Mouse (Mus musculus): ENCODE measurements around the gene Cask. TPM values are rescaled to one million over a fixed set of nuclear protein-coding genes. Genes with fewer than 3 reads are reported as not detected.

The Cask gene
- total and polyA plus RNA-seq, 3 experiments, result 9.4 to 13.3 TPM; not detected in 1

DNA sequence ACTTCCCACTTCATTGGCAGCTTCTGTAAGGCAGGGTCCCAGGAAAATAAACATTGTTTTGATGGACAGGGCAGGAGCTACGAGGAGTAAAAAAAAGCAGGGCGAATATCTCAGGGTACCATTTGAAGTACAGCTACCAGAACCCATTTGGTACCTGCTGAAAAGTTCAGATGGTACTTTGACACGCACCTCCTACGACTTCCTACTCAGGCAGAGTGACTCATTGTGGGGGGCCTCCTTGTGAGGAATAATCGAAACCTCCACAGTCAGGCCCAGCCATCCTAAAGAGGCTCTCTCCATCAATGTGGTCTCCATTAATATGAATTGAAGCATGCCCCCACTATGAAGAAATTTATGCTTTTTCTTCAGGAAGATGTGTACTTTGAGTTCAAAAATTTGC lies 228.5 kb downstream of the Cask start:
- H3K4me3 ChIP-seq (ENCODE audit: control insufficient read depth in 1 of 2, insufficient read depth in 1 of 2, low read depth in 2 of 2, low read length in 2 of 2), result no peak overlapping the region
- TF ChIP-seq SIN3A (IDR thresholded peaks at IDR 0.05; ENCODE audit: low read length) (no peak), TCF12 (IDR thresholded peaks at IDR 0.05; ENCODE audit: low read depth, low read length) (no peak)
- peaks cover 0 to 24% of the 10 kb centered on the region in 2 experiments; a peak in 2 of 4 replicates for H3K36me3 ChIP-seq (ENCODE audit: control insufficient read depth in 1 of 2, insufficient read depth in 2 of 2, low read length in 2 of 2)
- H3K27ac ChIP-seq (ENCODE audit: control insufficient read depth, low read depth, low read length), result no peak overlapping the region; the same call in 1 of the 2 replicates
- H3K9ac ChIP-seq (ENCODE audit: control insufficient read depth, low read depth, low read length, poor library complexity, severe bottlenecking), result no peak overlapping the region
- H3K27me3 ChIP-seq (ENCODE audit: control insufficient read depth in 1 of 2, insufficient read depth in 2 of 2, low read length in 2 of 2), result no peaks in the 10 kb centered on the region
- no peaks in the 10 kb centered on the region for H3K79me2 ChIP-seq (ENCODE audit: control insufficient read depth, insufficient read depth, low read length, poor library complexity)
- no peak for DNase-seq (ENCODE audit: low read depth, low spot score)
- H3K9me3 ChIP-seq (replicated peaks; ENCODE audit: insufficient read depth, low read length), result no peaks in the 10 kb centered on the region
- H3K4me1 ChIP-seq (ENCODE audit: control insufficient read depth in 1 of 2, insufficient read depth in 2 of 2, low read length in 2 of 2), result peaks cover 12 to 22% of the 10 kb centered on the region in 2 experiments

DNA sequence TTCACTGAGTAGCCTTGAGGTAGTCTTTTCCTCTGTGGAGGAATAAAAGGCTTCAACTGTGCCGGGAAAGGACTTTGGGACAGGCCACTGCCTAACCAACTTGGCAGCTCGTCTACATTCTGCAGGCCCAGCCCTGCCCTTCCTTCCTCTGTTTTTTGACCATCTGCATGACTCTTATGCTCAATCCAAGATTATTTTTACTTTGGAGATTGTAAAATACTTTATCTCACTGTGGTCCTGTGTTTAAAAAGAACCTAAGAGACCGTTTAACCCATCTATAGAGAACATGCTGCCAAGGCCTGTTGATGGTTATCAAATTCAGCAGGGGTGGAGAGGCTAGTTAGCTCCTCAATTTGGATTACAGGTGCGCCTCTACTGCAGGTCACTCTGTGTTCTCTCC lies 229.7 kb downstream of the Cask start:
- no peaks in the 10 kb centered on the region for H3K9me3 ChIP-seq (replicated peaks; ENCODE audit: insufficient read depth, low read length)
- H3K4me3 ChIP-seq (ENCODE audit: control insufficient read depth in 1 of 2, insufficient read depth in 1 of 2, low read depth in 2 of 2, low read length in 2 of 2), result no peak overlapping the region
- no peak for DNase-seq (ENCODE audit: low read depth, low spot score)
- H3K4me1 ChIP-seq (ENCODE audit: control insufficient read depth in 1 of 2, insufficient read depth in 2 of 2, low read length in 2 of 2), result peaks cover 20 to 31% of the 10 kb centered on the region in 2 experiments
- peaks cover 0 to 34% of the 10 kb centered on the region in 2 experiments; a peak in 2 of 4 replicates for H3K36me3 ChIP-seq (ENCODE audit: control insufficient read depth in 1 of 2, insufficient read depth in 2 of 2, low read length in 2 of 2)
- no peaks in the 10 kb centered on the region for H3K79me2 ChIP-seq (ENCODE audit: control insufficient read depth, insufficient read depth, low read length, poor library complexity)
- H3K9ac ChIP-seq (ENCODE audit: control insufficient read depth, low read depth, low read length, poor library complexity, severe bottlenecking), result no peak overlapping the region
- H3K27me3 ChIP-seq (ENCODE audit: control insufficient read depth in 1 of 2, insufficient read depth in 2 of 2, low read length in 2 of 2), result no peaks in the 10 kb centered on the region
- H3K27ac ChIP-seq (ENCODE audit: control insufficient read depth, low read depth, low read length), result peak overlapping the region; percentile 46
- peak; percentile 55; the same call in 1 of the 2 replicates for TF ChIP-seq ETS1 (IDR thresholded peaks at IDR 0.05; ENCODE audit: low read depth, low read length)
- peak; percentile 62 to 74 for TF ChIP-seq EP300 (IDR thresholded peaks at IDR 0.05; ENCODE audit: low read depth in 1 of 2, low read length in 2 of 2)
- peak; percentile 76 for TF ChIP-seq TCF12 (IDR thresholded peaks at IDR 0.05; ENCODE audit: low read depth, low read length)
- 0 out of 2 replicates have a peak, but pooled peaks have one; percentile 18 for TF ChIP-seq MXI1 (IDR thresholded peaks at IDR 0.05; ENCODE audit: low read depth, low read length)
- TF ChIP-seq ZC3H11A (IDR thresholded peaks at IDR 0.05; ENCODE audit: low read depth, low read length), result no peak
- TF ChIP-seq RAD21 (IDR thresholded peaks at IDR 0.05; ENCODE audit: low read depth, low read length), result no peak
- 0 out of 2 replicates have a peak, but pooled peaks have one; percentile 25 for TF ChIP-seq SIN3A (IDR thresholded peaks at IDR 0.05; ENCODE audit: low read length)
- TF ChIP-seq MEF2A (IDR thresholded peaks at IDR 0.05; ENCODE audit: extremely low read depth, insufficient replicate concordance, low read depth, low read length, poor library complexity, severe bottlenecking), result peak; percentile 62; the same call in 1 of the 2 replicates
- peak; percentile 43 for TF ChIP-seq GATA1 (IDR thresholded peaks at IDR 0.05; ENCODE audit: low read depth, low read length)
- TF ChIP-seq MYB (IDR thresholded peaks at IDR 0.05; ENCODE audit: low read depth, low read length), result peak; percentile 59; the same call in 1 of the 2 replicates
- no peak for TF ChIP-seq E2F4 (IDR thresholded peaks at IDR 0.05; ENCODE audit: borderline replicate concordance, low read depth, low read length)

DNA sequence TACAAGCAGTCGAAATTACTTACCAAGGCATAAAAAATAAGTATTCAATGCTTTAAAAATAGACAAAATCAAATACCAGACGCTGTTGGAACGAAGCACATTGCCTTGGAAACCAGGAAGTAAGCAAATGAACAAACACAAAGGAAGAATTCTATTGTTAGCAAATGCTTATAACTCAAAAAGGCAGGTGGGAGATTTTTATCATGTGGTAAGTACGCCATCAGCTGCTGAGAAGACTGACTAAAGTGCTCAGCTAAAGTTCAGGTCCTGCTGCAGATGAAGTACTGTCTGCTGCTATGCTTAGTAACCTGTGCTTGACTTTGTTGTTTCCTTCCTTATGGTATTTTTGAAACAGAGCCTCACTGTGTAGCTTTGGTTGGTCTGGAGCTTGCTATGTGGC lies 232.7 kb downstream of the Cask start:
- Histone ChIP-seq H3K4me1 (ENCODE audit: control insufficient read depth in 1 of 2, insufficient read depth in 2 of 2, low read length in 2 of 2) (peaks cover 22 to 27% of the 10 kb centered on the region in 2 experiments), H3K27me3 (ENCODE audit: control insufficient read depth in 1 of 2, insufficient read depth in 2 of 2, low read length in 2 of 2) (no peaks in the 10 kb centered on the region), H3K36me3 (ENCODE audit: control insufficient read depth in 1 of 2, insufficient read depth in 2 of 2, low read length in 2 of 2) (peaks cover 0 to 32% of the 10 kb centered on the region in 2 experiments; a peak in 2 of 4 replicates), H3K79me2 (ENCODE audit: control insufficient read depth, insufficient read depth, low read length, poor library complexity) (no peaks in the 10 kb centered on the region), H3K9ac (ENCODE audit: control insufficient read depth, low read depth, low read length, poor library complexity, severe bottlenecking) (no peak overlapping the region), H3K4me3 (ENCODE audit: control insufficient read depth in 1 of 2, insufficient read depth in 1 of 2, low read depth in 2 of 2, low read length in 2 of 2) (no peak overlapping the region), H3K27ac (ENCODE audit: control insufficient read depth, low read depth, low read length) (no peak overlapping the region), H3K9me3 (replicated peaks; ENCODE audit: insufficient read depth, low read length) (no peaks in the 10 kb centered on the region)
- TF ChIP-seq EP300 (IDR thresholded peaks at IDR 0.05; ENCODE audit: low read depth in 1 of 2, low read length in 2 of 2), result no peak
- no peak for TF ChIP-seq HCFC1 (IDR thresholded peaks at IDR 0.05; ENCODE audit: low read depth, low read length)
- no peak for TF ChIP-seq POLR2AphosphoS2 (IDR thresholded peaks at IDR 0.05; ENCODE audit: low read length)
- no peak for TF ChIP-seq MXI1 (IDR thresholded peaks at IDR 0.05; ENCODE audit: low read depth, low read length)
- no peak for TF ChIP-seq NELFE (IDR thresholded peaks at IDR 0.05; ENCODE audit: low read depth, low read length)
- no peak for TF ChIP-seq JUND (IDR thresholded peaks at IDR 0.05; ENCODE audit: low read depth, low read length)
- no peak for TF ChIP-seq POLR2AphosphoS5 (IDR thresholded peaks at IDR 0.05; ENCODE audit: borderline replicate concordance, low read depth, low read length)
- TF ChIP-seq SMC3 (IDR thresholded peaks at IDR 0.05; ENCODE audit: low read depth, low read length), result no peak
- TF ChIP-seq TBP (IDR thresholded peaks at IDR 0.05; ENCODE audit: low read depth, low read length), result no peak
- DNase-seq (ENCODE audit: low read depth, low spot score), result no peak
